Mouse (Mus musculus) hindbrain, embryonic 16.5 days (tissue): ENCODE measurements around the gene Izumo1. TPM values are rescaled to one million over a fixed set of nuclear protein-coding genes. Genes with fewer than 3 reads are reported as not detected.

Experiments
- ATAC-seq: fragments of 200-750 bp; cut with Nextera tagmentation; 2 replicates; pipeline ENCODE4 v1.8.0; 2017; ENCODE audit warnings: moderate TSS enrichment, moderate library complexity
- H3K27ac ChIP-seq: fragments of 300-500 bp; sonication (generic); 2 replicates; pipeline ENCODE4 v1.5.1; 2014; ENCODE audit warnings: low read depth, mild to moderate bottlenecking, control low read depth, low read length, moderate library complexity
- H3K27me3 ChIP-seq: fragments of 300-500 bp; sonication (generic); replicated peaks from 2 replicates; pipeline ENCODE4 v1.6.1; 2014; ENCODE audit warnings: low read length; ENCODE audit not compliant: control insufficient read depth, insufficient read depth
- H3K36me3 ChIP-seq: fragments of 300-500 bp; sonication (generic); 2 replicates; pipeline ENCODE4 v1.6.1; 2014; ENCODE audit warnings: mild to moderate bottlenecking, low read length, moderate library complexity, mixed read lengths; ENCODE audit not compliant: control insufficient read depth, insufficient read depth
- H3K4me1 ChIP-seq: fragments of 300-500 bp; sonication (generic); 2 replicates; pipeline ENCODE4 v1.6.1; 2014; ENCODE audit warnings: low read depth, low read length; ENCODE audit not compliant: control insufficient read depth, insufficient read depth
- H3K4me2 ChIP-seq: fragments of 300-500 bp; sonication (generic); 2 replicates; pipeline ENCODE4 v1.6.1; 2014; ENCODE audit warnings: mild to moderate bottlenecking, low read length, control low read depth, moderate library complexity
- H3K4me3 ChIP-seq: fragments of 300-500 bp; sonication (generic); 2 replicates; pipeline ENCODE4 v1.5.1; 2014; ENCODE audit warnings: mild to moderate bottlenecking, low read length, control low read depth, moderate library complexity
- H3K9ac ChIP-seq: fragments of 300-500 bp; sonication (generic); 2 replicates; pipeline ENCODE4 v1.6.1; 2014; ENCODE audit warnings: low read depth, mild to moderate bottlenecking, control low read depth, low read length, moderate library complexity
- H3K9me3 ChIP-seq: fragments of 300-500 bp; sonication (generic); 2 replicates; pipeline ENCODE4 v1.6.1; 2014; ENCODE audit warnings: mild to moderate bottlenecking, low read length, moderate library complexity; ENCODE audit not compliant: control insufficient read depth
- WGBS: fragments of 180-500 bp; shearing (Covaris S2); extraction: QIAGEN DNeasy Blood & Tissue Kit; methylation state at CpG from one replicate; pipeline ENCODE4 v1.1.7; 2014; 5-methylcytosine and 5-hydroxymethylcytosine counted together
- polyA plus RNA-seq: library from polyadenylated mRNA; unstranded; fragments of >200 nt; fragmentation: Nextera tagmentation; extraction: Ambion mirVana; gene quantifications from 2 replicates; pipeline ENCODE4 v1.2.1, GENCODE M21; 2015

Gene Izumo1
- polyA plus RNA-seq, result not detected in 2 replicates

- Histone ChIP-seq H3K4me1 (peaks cover 5% of the 10 kb centered on the region), H3K4me3 (no peak within 1 kb of the TSS), H3K36me3 (no peaks in the 10 kb centered on the region), H3K9me3 (no peaks in the 10 kb centered on the region), H3K9ac (no peak within 1 kb of the TSS), H3K4me2 (no peak within 1 kb of the TSS), H3K27ac (no peak within 1 kb of the TSS), H3K27me3 (peaks cover 19% of the 10 kb centered on the region)
- 38% methylated on average over 9 of the region's 9 CpGs for WGBS
- no peak for ATAC-seq
Observed at GRCm38 (mm10) chr7:45621443-45621842, at the start of gene Izumo1. Izumo1 (plus strand) TSS chr7:45621811.

- H3K4me1 ChIP-seq, result peaks cover 21% of the 10 kb centered on the region
- WGBS, result 58% methylated on average over 1 of the region's 1 CpGs
- no peaks in the 10 kb centered on the region for H3K27me3 ChIP-seq
- H3K4me3 ChIP-seq, result no peak overlapping the region
- no peak overlapping the region for H3K4me2 ChIP-seq
- H3K9ac ChIP-seq, result no peak overlapping the region
- no peak overlapping the region for H3K27ac ChIP-seq
- no peaks in the 10 kb centered on the region for H3K9me3 ChIP-seq
- H3K36me3 ChIP-seq, result peaks cover 4% of the 10 kb centered on the region; the same call in 1 of the 2 replicates
- ATAC-seq, result no peak
Observed at GRCm38 (mm10) chr7:45571966-45572365, 49.6 kb upstream of the Izumo1 start.

GRCm38 (mm10) chr7:45573954-45574353, 47.7 kb upstream of the Izumo1 start:
- H3K27me3 ChIP-seq, result no peaks in the 10 kb centered on the region
- no peak overlapping the region for H3K9ac ChIP-seq
- ATAC-seq, result no peak
- 81% methylated on average over 8 of the region's 8 CpGs for WGBS
- peaks cover 9% of the 10 kb centered on the region for H3K4me1 ChIP-seq
- H3K9me3 ChIP-seq, result no peaks in the 10 kb centered on the region
- no peak overlapping the region for H3K4me2 ChIP-seq
- no peak overlapping the region for H3K4me3 ChIP-seq
- peaks cover 4% of the 10 kb centered on the region; the same call in 1 of the 2 replicates for H3K36me3 ChIP-seq
- H3K27ac ChIP-seq, result no peak overlapping the region

GRCm38 (mm10) chr7:45574472-45575379, 46.9 kb upstream of the Izumo1 start:
- Histone ChIP-seq H3K4me3 (no peak overlapping the region), H3K27ac (no peak overlapping the region), H3K4me2 (no peak overlapping the region), H3K27me3 (no peaks in the 10 kb centered on the region), H3K4me1 (peaks cover 9% of the 10 kb centered on the region), H3K9ac (peak overlapping the region; percentile 22; the same call in 1 of the 2 replicates), H3K36me3 (peaks cover 4% of the 10 kb centered on the region; the same call in 1 of the 2 replicates), H3K9me3 (no peaks in the 10 kb centered on the region)
- ATAC-seq, result no peak
- WGBS, result 82% methylated on average over 15 of the region's 15 CpGs

GRCm38 (mm10) chr7:45585923-45586322, 35.7 kb upstream of the Izumo1 start:
- 92% methylated on average over 6 of the region's 6 CpGs for WGBS
- Histone ChIP-seq H3K4me2 (no peak overlapping the region), H3K36me3 (peaks cover 3% of the 10 kb centered on the region; the same call in 1 of the 2 replicates), H3K27ac (no peak overlapping the region), H3K27me3 (no peaks in the 10 kb centered on the region), H3K9me3 (no peaks in the 10 kb centered on the region), H3K9ac (no peak overlapping the region), H3K4me1 (peaks cover 5% of the 10 kb centered on the region; the same call in 1 of the 2 replicates), H3K4me3 (no peak overlapping the region)
- no peak for ATAC-seq

GRCm38 (mm10) chr7:45587631-45588592, 33.7 kb upstream of the Izumo1 start:
- no peak overlapping the region for H3K4me3 ChIP-seq
- 93% methylated on average over 23 of the region's 23 CpGs for WGBS
- peaks cover 5% of the 10 kb centered on the region; the same call in 1 of the 2 replicates for H3K4me1 ChIP-seq
- H3K27me3 ChIP-seq, result no peaks in the 10 kb centered on the region
- H3K9me3 ChIP-seq, result no peaks in the 10 kb centered on the region
- peaks cover 2% of the 10 kb centered on the region; the same call in 1 of the 2 replicates for H3K36me3 ChIP-seq
- H3K27ac ChIP-seq, result no peak overlapping the region
- no peak for ATAC-seq
- no peak overlapping the region for H3K4me2 ChIP-seq
- H3K9ac ChIP-seq, result no peak overlapping the region

GRCm38 (mm10) chr7:45589173-45589572, 32.4 kb upstream of the Izumo1 start:
- Histone ChIP-seq H3K36me3 (peaks cover 2% of the 10 kb centered on the region; the same call in 1 of the 2 replicates), H3K27ac (peak overlapping the region; percentile 70), H3K9me3 (no peaks in the 10 kb centered on the region), H3K4me1 (peaks cover 5% of the 10 kb centered on the region; the same call in 1 of the 2 replicates), H3K4me3 (peak overlapping the region; percentile 42), H3K27me3 (no peaks in the 10 kb centered on the region), H3K4me2 (peak overlapping the region; percentile 74), H3K9ac (peak overlapping the region; percentile 68)
- peak; percentile 99 for ATAC-seq
- 5% methylated on average over 19 of the region's 19 CpGs for WGBS

GRCm38 (mm10) chr7:45589898-45590297, 31.7 kb upstream of the Izumo1 start:
- Histone ChIP-seq H3K27me3 (no peaks in the 10 kb centered on the region), H3K36me3 (peaks cover 2% of the 10 kb centered on the region; the same call in 1 of the 2 replicates), H3K27ac (no peak overlapping the region; the same call in 1 of the 2 replicates), H3K4me3 (no peak overlapping the region), H3K4me2 (peak overlapping the region; percentile 74), H3K9ac (no peak overlapping the region), H3K9me3 (no peaks in the 10 kb centered on the region), H3K4me1 (peaks cover 5% of the 10 kb centered on the region; the same call in 1 of the 2 replicates)
- ATAC-seq, result no peak
- WGBS, result 97% methylated on average over 5 of the region's 5 CpGs
